Mouse (Mus musculus) heart, embryonic 11.5 days (tissue): Measurements from ENCODE around the gene Dbnl. TPM values are rescaled to one million over a fixed set of nuclear protein-coding genes. Genes with fewer than 3 reads are reported as not detected.

Experiments used
- ATAC-seq: fragments of 200-750 bp; cut with Nextera tagmentation; replicated peaks from 2 replicates; pipeline ENCODE4 v1.8.0; 2017; ENCODE audit warnings: moderate library complexity; ENCODE audit not compliant: insufficient number of reproducible peaks, low FRiP score, low TSS enrichment
- H3K27ac ChIP-seq: fragments of 300-500 bp; sonication (generic); 2 replicates; pipeline ENCODE4 v1.5.1; 2014; ENCODE audit warnings: mild to moderate bottlenecking, low read depth, low read length
- H3K27me3 ChIP-seq: fragments of 300-500 bp; sonication (generic); 2 replicates; pipeline ENCODE4 v1.6.1; 2014; ENCODE audit warnings: mild to moderate bottlenecking, low read length, mixed read lengths; ENCODE audit not compliant: control insufficient read depth, insufficient read depth
- H3K36me3 ChIP-seq: fragments of 300-500 bp; sonication (generic); 2 replicates; pipeline ENCODE4 v1.6.1; 2014; ENCODE audit warnings: mild to moderate bottlenecking, low read length, moderate library complexity, mixed read lengths; ENCODE audit not compliant: control insufficient read depth, insufficient read depth
- H3K4me1 ChIP-seq: fragments of 300-500 bp; sonication (generic); 2 replicates; pipeline ENCODE4 v1.6.1; 2014; ENCODE audit warnings: low read length; ENCODE audit not compliant: control insufficient read depth, insufficient read depth
- H3K4me2 ChIP-seq: fragments of 300-500 bp; sonication (generic); 2 replicates; pipeline ENCODE4 v1.6.1; 2014; ENCODE audit warnings: mild to moderate bottlenecking, moderate library complexity
- H3K4me3 ChIP-seq: fragments of 300-500 bp; sonication (generic); 2 replicates; pipeline ENCODE4 v1.5.1; 2014; ENCODE audit warnings: low read depth, low read length
- H3K9ac ChIP-seq: fragments of 300-500 bp; sonication (generic); 2 replicates; pipeline ENCODE4 v1.6.1; 2014; ENCODE audit warnings: mild to moderate bottlenecking, low read depth, low read length, moderate library complexity
- H3K9me3 ChIP-seq: fragments of 300-500 bp; sonication (generic); replicated peaks from 2 replicates; pipeline ENCODE4 v1.6.1; 2016; ENCODE audit warnings: low read length; ENCODE audit not compliant: control insufficient read depth
- WGBS: fragments of 180-500 bp; shearing (Covaris S2); extraction: QIAGEN DNeasy Blood & Tissue Kit; methylation state at CpG from one replicate; pipeline ENCODE4 v1.1.7; 2014; ENCODE audit not compliant: insufficient replicate concordance; 5-methylcytosine and 5-hydroxymethylcytosine counted together
- polyA plus RNA-seq: library from polyadenylated mRNA; unstranded; fragments of >200 nt; fragmentation: Nextera tagmentation; extraction: Ambion mirVana; gene quantifications from 2 replicates; pipeline ENCODE4 v1.2.1, GENCODE M21; 2014

The Dbnl gene
- polyA plus RNA-seq, 1 experiment from 2014 or later: 88.3 TPM

DNA sequence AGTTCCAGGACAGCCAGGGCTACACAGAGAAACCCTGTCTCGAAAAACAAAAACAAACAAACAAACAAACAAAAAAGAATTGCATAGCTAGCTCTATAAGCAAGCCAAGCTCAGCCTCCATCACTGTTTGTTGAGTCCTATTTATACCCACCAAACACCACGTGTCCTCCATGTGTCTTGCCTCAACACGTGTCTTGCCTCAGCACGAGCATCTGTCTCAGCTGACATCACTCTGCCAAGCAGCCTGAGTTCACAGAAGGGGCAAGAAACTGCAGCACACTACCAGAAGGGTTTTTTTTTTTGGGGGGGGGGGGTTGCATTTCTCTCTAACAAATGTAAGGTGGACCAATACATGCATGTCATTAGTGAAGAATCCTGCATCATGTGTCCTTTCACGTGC, 62.2 kb downstream of the Dbnl start:
- WGBS: 49% methylated on average over 5 of the region's 5 CpGs
- Histone ChIP-seq H3K27ac (no peak overlapping the region), H3K4me2 (no peak overlapping the region), H3K9me3 (no peaks in the 10 kb centered on the region), H3K36me3 (no peaks in the 10 kb centered on the region), H3K9ac (no peak overlapping the region), H3K4me1 (peaks cover 16% of the 10 kb centered on the region), H3K27me3 (no peaks in the 10 kb centered on the region), H3K4me3 (no peak overlapping the region)
- no peak for ATAC-seq

Other genes starting within 250 kb of the Dbnl start
- 14.4 and 17.8 TPM in 2 replicates for gene Ccdc117, start 246.3 kb upstream of the Dbnl start, polyA plus RNA-seq
- gene Ankrd36, start 218.8 kb upstream of the Dbnl start, polyA plus RNA-seq: 0.96 TPM in 1 of 2 replicates, not detected in the other
- gene Mrps24, start 72.8 kb upstream of the Dbnl start, polyA plus RNA-seq: 174 and 184 TPM in 2 replicates
- gene Urgcp, start 26.1 kb upstream of the Dbnl start, polyA plus RNA-seq: 14.2 and 18.7 TPM in 2 replicates
- 761 and 811 TPM in 2 replicates for gene Pgam2, start 15.2 kb downstream of the Dbnl start, polyA plus RNA-seq
- gene Polm, start 49.5 kb downstream of the Dbnl start, polyA plus RNA-seq: 5.1 and 5.7 TPM in 2 replicates
- 21.4 and 27.7 TPM in 2 replicates for gene Aebp1, start 73.5 kb downstream of the Dbnl start, polyA plus RNA-seq
- gene Pold2, start 89.8 kb downstream of the Dbnl start, polyA plus RNA-seq: 86.8 and 95.2 TPM in 2 replicates
- gene Myl7, start 110.3 kb downstream of the Dbnl start, polyA plus RNA-seq: 7,501 and 8,192 TPM in 2 replicates
- gene Gck, start 161.6 kb downstream of the Dbnl start, polyA plus RNA-seq: 2.0 and 2.6 TPM in 2 replicates
- gene Ykt6, start 167.2 kb downstream of the Dbnl start, polyA plus RNA-seq: 19.3 and 25.4 TPM in 2 replicates